Mouse (Mus musculus) cortical plate, adult 2 months (tissue): ENCODE measurements around the gene Anks1b.

Source experiments
- CTCF ChIP-seq: fragments of 200-500 bp; IDR thresholded peaks from 2 replicates; pipeline ENCODE4 v1.5.1; 2011; ENCODE audit warnings: mild to moderate bottlenecking, control low read depth, low read length; ENCODE audit not compliant: insufficient read depth; ENCODE audit errors: extremely low read depth
- POLR2A ChIP-seq: fragments of 200-500 bp; IDR thresholded peaks from 2 replicates; pipeline ENCODE4 v1.6.1; 2011; ENCODE audit warnings: mild to moderate bottlenecking, low read length, control low read depth; ENCODE audit not compliant: insufficient read depth; ENCODE audit errors: extremely low read depth

DNA sequence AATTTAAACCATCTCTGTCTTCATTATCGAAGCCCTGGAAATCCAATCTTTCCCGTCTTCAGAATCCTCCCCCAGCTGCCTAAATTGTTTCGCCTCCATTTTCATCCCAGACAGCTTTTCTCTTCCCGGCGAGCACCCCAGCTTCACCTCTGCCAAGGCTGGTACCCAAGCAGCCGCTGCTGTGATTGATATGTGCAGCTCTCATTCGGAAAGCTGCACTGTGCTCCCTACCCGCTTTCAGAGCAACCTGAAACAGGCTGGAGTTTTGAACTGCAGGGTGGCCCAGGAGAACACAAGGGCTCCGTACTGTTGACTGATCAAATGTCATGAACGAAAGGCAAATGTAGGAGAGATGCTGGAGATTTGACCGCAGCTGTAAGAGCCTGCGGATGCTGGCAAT lies 559.2 kb downstream of the Anks1b start:
- TF ChIP-seq CTCF (no peak), POLR2A (no peak)
